Mouse (Mus musculus) testis, adult 2 months (tissue): ENCODE data around the gene Mpdz.
A peak's percentile ranks its signal among the peaks of the same experiment; 100 is the strongest.

Source experiments
- CTCF ChIP-seq: fragments of 200-500 bp; IDR thresholded peaks from 2 replicates; pipeline ENCODE4 v1.5.1; 2012; ENCODE audit warnings: low read depth, mild to moderate bottlenecking, inconsistent platforms, low read length, moderate library complexity; ENCODE audit not compliant: control insufficient read depth, insufficient read depth, insufficient replicate concordance
- POLR2A ChIP-seq: fragments of 200-500 bp; IDR thresholded peaks from 2 replicates; pipeline ENCODE4 v1.6.1; 2012; ENCODE audit warnings: low read depth, mild to moderate bottlenecking, inconsistent platforms, low read length, moderate library complexity; ENCODE audit not compliant: control insufficient read depth

DNA sequence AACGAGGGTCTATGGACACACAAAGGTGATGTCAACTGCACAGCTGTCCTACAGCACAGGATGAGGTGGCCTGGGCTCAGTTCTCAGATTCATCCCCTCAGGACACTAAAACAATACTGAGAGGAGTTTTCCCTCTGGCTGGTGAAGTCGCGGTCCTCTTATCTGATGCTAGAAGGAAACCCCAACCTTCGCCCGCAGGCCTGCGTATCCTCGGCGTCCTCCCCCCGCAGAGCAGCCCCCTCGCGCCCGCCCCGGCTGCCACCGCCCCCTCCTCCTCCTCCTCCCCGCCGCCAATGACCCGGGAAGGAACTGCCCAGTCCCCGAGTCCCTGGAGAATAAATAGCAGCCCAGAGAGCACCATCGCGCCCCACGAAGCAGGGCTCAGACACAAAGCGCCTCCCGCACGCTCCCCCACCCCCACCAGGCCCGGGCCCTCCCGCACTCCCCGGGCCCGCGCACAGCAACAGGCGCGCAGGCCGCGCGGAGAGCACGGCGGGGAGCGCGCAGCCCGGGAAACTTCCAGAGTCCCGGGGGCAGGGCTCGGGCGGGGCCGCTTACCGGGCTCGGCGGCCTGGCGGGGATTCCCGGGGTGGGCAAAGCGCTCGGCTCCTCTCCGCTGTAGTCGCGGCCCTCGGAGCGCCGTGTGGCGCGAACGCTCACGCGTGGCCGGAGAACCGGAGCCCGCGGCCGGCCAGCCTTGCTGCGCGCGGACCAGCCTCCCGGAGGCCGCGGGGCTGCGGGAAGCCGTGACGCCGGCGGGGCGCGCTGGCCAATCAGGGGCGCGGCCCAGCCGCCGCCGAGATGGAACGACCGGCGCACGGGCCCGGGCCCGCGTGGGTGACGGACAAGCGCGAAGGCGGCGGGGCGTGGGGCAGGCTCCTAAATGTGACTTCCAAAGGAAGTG is at the start of gene Mpdz:
- TF ChIP-seq POLR2A (peak; percentile 14; the same call in 1 of the 2 replicates), CTCF (no peak)
